Mouse (Mus musculus) stomach, postnatal 0 days (tissue): ENCODE measurements around the gene Tesc.

Experiments used
- CTCF ChIP-seq: IDR thresholded peaks from 2 replicates; pipeline ENCODE4 v1.5.1; 2016; ENCODE audit warnings: antibody characterized with exemption, low read depth, mild to moderate bottlenecking, moderate library complexity
- EP300 ChIP-seq: optimal IDR thresholded peaks from 2 replicates; pipeline ENCODE3; 2016; ENCODE audit warnings: antibody characterized with exemption

DNA sequence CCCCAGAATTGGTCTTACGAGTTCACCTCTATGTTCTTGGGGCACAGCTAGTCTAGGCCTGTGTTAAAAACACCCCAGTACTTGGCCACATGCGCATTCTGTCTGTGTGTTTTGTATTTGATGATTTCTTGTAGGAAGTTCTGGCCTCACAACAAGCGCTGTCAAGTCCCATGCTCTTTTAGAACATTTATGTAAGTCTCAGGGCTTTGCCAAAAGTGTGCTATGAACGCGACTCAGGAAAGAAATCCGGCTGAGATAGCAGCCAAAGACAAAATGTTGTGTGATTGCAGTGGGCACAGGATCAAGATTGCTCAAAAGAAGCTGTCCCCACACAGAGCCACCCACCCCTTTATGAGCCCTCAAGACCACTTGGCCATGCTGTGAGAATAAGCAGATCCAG is 34.0 kb upstream of the Tesc start:
- TF ChIP-seq CTCF: no peak
- TF ChIP-seq EP300: no peak
